Mouse (Mus musculus) kidney, postnatal 25 days (tissue): Measurements from ENCODE around the gene Bmpr1a.

Experiments used
- DNase-seq, 2 experiments: peaks; one replicate each; pipeline ENCODE4 v3.0.0; 2021; ENCODE audit warnings: mixed read lengths in 2 of 2

Gene Bmpr1a

DNA sequence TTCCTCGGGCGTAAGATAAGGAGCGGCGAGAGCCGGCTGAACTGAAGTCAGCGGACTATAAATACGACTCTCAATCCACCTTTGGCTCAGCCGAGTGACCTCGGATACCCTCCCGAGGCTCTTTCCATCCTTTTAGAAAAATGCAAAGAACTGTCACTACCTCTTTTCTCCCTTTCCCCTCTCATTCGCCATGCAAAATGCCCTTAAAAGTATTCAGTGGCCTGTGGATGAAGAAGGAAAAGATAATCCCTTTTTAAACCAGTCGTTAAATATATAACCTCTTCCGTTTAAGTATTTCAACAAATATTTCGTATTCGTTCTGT lies at the start of gene Bmpr1a:
Bmpr1a (minus strand) TSS at position 17 of the 323 bp plus-strand sequence.
- no peak for DNase-seq

DNA sequence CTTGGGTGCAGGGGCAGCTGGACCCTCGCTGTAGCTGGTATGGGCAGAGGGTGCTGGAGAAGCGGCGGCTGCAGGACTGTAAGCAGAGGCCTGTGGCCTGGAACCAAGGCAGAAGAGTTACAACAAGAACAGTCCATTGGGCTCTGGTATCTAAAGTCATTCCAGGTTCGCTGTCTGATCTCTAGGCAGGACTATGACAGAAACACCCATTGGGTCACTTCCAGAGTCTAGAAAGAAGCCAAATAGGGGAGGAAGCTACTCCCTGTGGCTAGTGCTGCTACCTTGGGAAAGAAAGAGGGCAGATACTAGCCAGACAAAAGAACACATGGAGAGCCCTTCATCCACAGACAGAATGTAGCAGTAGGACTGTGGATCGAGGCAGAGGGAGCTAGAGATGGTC lies 49.1 kb upstream of the Bmpr1a start:
- no peak for DNase-seq

DNA sequence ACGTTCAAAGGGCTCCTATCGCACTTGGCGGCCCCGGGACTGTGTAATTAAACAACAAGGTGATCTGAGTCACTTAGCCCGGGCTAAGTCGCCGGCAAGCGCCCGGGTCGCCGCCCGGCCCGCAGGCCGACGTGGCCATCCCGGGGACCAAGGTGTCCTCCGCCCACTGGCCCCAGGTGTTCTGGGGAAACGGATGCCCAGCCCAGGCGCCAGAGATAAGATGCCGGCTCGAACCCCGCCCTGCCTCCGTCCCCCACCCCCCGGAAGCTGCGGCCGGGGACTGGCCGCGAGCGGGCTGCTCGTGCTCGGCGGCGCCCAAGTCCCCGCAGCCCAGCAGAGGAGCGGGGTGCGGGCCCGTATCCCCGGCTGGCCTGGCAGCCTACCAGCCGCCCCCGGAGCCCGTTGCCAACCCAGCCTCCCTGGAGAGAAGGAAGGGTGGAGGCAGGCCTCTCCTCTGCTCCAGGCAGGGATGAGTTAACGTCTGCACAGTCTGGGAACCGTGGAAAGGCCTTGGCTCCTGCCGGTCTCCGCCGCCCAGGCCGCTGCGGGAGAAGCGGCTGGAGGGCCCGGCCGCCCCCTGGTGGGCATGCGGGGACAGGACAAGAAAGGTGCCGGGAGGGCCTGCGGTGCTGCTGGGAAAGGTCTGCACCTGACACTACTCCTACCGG lies 46.0 kb upstream of the Bmpr1a start:
- peak; percentile 80 to 90 for DNase-seq

- peak; percentile 36 to 64 for DNase-seq
These were observed 45.4 kb upstream of the Bmpr1a start for GRCm38 (mm10) chr14:34548391-34549001.

GRCm38 (mm10) chr14:34544545-34544944 lies 41.4 kb upstream of the Bmpr1a start:
- no peak for DNase-seq

DNA sequence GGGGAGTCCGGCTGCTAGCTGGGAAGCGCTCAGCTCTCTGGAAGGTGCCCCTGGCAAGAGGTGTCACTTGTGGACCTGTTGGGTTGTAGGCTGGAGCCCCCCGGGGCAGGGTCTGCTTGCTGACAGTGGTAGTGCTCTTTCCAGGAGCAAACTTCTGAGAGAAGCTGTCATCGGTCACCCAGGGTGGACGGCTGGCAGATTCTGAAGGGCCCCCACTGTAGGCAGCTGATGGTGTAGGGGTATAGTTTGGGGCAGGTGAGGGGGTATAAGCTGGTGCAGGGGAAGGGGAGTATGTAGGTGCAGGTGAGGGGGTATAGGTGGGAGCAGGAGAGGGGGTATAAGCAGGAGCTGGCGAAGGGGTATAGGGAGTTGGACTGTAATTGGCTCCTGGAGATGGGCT lies 40.9 kb upstream of the Bmpr1a start:
- no peak for DNase-seq

- no peak for DNase-seq
These were observed 40.5 kb upstream of the Bmpr1a start for GRCm38 (mm10) chr14:34543596-34543995.

DNA sequence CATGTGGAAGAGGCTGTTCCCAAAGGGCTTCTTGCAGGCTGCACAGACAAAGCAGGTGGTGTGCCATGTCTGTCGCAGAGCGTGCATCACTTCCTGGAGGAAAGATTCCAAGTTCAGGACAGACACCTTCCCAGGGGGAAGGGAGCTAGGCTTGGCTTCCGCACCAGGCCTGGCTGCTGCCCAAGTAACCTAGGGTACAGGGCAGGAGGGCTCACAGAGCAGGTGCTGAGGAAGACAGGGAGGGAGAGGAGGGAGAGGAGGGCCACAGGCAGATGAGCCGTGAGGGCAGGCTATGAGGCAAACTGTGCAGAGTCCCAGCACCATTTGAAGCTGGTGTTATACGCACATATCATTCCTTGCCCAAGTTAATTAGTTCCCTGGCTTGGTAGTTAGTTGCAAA lies 38.8 kb upstream of the Bmpr1a start:
- peak; percentile 36 to 68 for DNase-seq

GRCm38 (mm10) chr14:34540685-34541162 lies 37.6 kb upstream of the Bmpr1a start:
- peak; percentile 57 to 60 for DNase-seq

GRCm38 (mm10) chr14:34535883-34536282 lies 32.7 kb upstream of the Bmpr1a start:
- DNase-seq = no peak

GRCm38 (mm10) chr14:34533537-34533936 lies 30.4 kb upstream of the Bmpr1a start:
- DNase-seq = no peak

GRCm38 (mm10) chr14:34532536-34532935 lies 29.4 kb upstream of the Bmpr1a start:
- DNase-seq = no peak

GRCm38 (mm10) chr14:34528804-34529203 lies 25.7 kb upstream of the Bmpr1a start:
- no peak for DNase-seq

GRCm38 (mm10) chr14:34522701-34523100 lies 19.6 kb upstream of the Bmpr1a start, which contains the start of gene 9230112D13Rik:
9230112D13Rik (minus strand) TSS chr14:34522801.
- DNase-seq = no peak

- no peak for DNase-seq
These were observed 14.9 kb upstream of the Bmpr1a start for GRCm38 (mm10) chr14:34517959-34518544.

- DNase-seq = no peak
These were observed 13.9 kb upstream of the Bmpr1a start for GRCm38 (mm10) chr14:34516960-34517577.

GRCm38 (mm10) chr14:34515860-34516259 lies 12.7 kb upstream of the Bmpr1a start:
- DNase-seq = no peak

- DNase-seq = peak; percentile 34 to 52
These were observed 11.0 kb upstream of the Bmpr1a start for GRCm38 (mm10) chr14:34514120-34514519.

DNA sequence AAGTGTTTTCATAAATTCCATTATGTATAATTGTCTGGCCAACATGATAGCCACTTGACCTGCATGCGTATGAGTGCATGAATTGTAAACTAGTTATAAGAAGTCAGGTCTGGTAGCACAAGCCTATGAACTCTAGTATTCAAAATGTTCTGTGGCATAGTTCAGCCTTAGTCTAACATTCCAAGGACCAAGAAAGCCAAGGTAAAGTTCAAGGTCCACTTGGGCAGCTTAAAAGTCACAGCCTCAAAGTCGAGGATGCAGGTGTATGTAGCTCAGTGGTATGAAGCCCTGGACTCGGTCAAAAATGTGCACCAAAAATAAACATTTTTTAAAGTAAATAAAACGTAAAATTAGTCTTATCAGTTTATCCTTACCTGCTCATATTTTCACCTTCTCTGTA lies 9.5 kb upstream of the Bmpr1a start:
- no peak for DNase-seq

DNA sequence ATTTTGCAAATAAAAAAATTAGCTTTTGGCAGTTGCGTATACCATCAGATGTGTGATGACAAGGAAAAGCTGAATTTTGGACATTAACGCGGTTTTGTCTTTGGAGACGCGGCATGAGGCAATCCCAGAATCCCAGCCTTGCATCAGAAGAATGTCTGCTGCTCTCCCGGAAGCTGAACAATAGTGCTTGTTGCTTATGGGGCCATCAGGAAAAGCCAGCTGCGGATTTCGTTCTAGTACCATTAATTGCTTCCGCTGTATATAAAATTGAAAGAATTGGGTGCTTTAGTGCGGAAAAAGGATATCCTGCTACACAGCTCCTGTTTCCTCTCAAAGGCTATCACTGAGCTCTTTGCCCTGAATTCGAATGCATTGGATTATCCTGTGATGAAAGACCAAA lies 8.8 kb upstream of the Bmpr1a start:
- no peak for DNase-seq

DNA sequence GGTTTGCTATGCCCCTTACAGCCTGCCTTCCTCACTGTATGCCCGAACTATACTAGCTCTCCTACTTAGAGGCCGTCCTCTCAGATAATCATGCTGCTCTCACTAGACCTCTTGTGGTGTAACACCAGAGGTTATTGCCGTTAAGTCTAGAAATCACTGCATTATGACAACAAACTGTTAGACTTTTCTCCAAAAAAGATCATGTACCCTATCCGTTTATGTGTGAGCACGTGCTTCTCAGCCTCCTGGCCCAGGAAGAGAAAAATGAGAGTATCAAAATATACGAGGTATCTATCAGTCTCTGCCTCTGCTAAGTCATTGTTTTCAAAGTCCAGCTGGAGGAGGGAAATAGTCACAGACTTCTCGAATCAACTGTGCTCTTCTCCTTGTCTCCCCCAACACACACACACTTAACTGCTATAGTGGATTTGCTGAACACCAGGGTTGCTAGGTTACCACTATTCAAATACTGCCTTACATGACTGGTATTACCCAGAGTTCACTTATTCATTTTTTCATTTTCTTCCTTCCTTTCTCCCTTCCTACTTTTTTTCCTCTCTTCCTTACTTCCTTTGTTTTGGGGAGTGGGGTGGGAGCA lies 5.8 kb upstream of the Bmpr1a start:
- no peak for DNase-seq

GRCm38 (mm10) chr14:34508187-34508840 lies 5.2 kb upstream of the Bmpr1a start:
- no peak for DNase-seq

DNA sequence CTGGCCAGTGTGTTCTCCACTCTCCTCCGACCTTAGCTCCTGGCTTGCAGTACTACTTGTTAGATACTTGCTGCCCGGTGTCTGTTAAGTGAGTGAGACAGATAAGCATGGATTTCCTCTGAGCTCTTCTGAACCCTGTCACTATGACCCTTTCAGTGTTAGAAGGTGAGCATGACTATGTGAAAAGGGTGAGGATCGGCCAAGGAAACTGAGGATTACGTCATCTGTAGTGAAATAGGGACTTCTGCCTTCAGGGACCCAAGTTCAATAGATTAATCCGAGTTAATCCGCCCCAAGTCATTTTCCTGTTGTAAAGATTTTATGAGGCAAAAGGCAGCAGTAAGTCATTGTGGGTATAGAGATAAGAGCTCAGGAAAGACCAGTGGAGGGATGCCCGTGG lies 2.2 kb upstream of the Bmpr1a start:
- no peak for DNase-seq
